Mouse (Mus musculus): ENCODE data around the gene Uggt2.

- TF ChIP-seq CTCF (IDR thresholded peaks at IDR 0.05; ENCODE audit: control insufficient read depth, insufficient read depth, insufficient read length) = no peak
- TF ChIP-seq USF1 (IDR thresholded peaks at IDR 0.05; ENCODE audit: low read depth) = no peak
- no peak for TF ChIP-seq MAX (IDR thresholded peaks at IDR 0.05)
- no peak for TF ChIP-seq CEBPB (IDR thresholded peaks at IDR 0.05; ENCODE audit: low read depth)
- TF ChIP-seq FOSL1 (IDR thresholded peaks at IDR 0.05; ENCODE audit: insufficient read depth, low read length, poor library complexity, severe bottlenecking) = no peak
- no peak for TF ChIP-seq MYOD1 (IDR thresholded peaks at IDR 0.05; ENCODE audit: control insufficient read depth, insufficient read length, low read depth)
- TF ChIP-seq MYOG (IDR thresholded peaks at IDR 0.05; ENCODE audit: control insufficient read depth, extremely low read depth, insufficient read length) = no peak
Observed at GRCm38 (mm10) chr14:119061811-119062210, 37.4 kb downstream of the Uggt2 start.
